11 mouse cellular contexts compared by ENCODE assay signal in genomic region chr19:53567864-53568263, GRCm38 (mm10). TPM values are rescaled to one million over a fixed set of nuclear protein-coding genes. Genes with fewer than 3 reads are reported as not detected.
DNase-seq lines count a peak whose midpoint lies in the region; ATAC-seq lines count a peak whose summit lies in the region.
"Had no signal": no experiment of that assay in that cellular context is flagged by ENCODE, and none has a peak within 500 bp of the region (broad histone marks: within the 10 kb centered on the region; RNA-seq: fewer than 3 reads in every experiment).

No protein-coding gene starts in this region.

- H3K27me3 ChIP-seq in forebrain, embryonic 14.5 days (replicated peaks; ENCODE audit: control insufficient read depth, insufficient read depth, low read length), result no peaks in the 10 kb centered on the region

- H3K4me1 ChIP-seq in forebrain, embryonic 14.5 days (ENCODE audit: control insufficient read depth, insufficient read depth, low read length), result no peaks in the 10 kb centered on the region; the same call in 1 of the 2 replicates

- DNase-seq in testis, postnatal 10 days (ENCODE audit: low spot score), result peak; percentile 29
- DNase-seq in testis, postnatal 14 days (ENCODE audit: low spot score), result no peak
- peak; percentile 63 for DNase-seq in forebrain, embryonic 14.5 days (ENCODE audit: low spot score)
- DNase-seq in left cerebral cortex, adult 11 months (ENCODE audit: low spot score), result no peak
- no peak for DNase-seq in adrenal gland, postnatal 36 days
- DNase-seq: adrenal gland, adult 2 months; heart, postnatal 10 days; kidney, postnatal 4 days; lung, postnatal 10 days had no signal

- peak; percentile 58 for ATAC-seq in forebrain, embryonic 14.5 days
- ATAC-seq in megakaryocyte progenitor cell, adult 5-6 weeks (replicated peaks; ENCODE audit: poor library complexity), result peak; percentile 20; the same call in 1 of the 2 replicates
- no peak for ATAC-seq in frontal cortex, adult (ENCODE audit: low TSS enrichment)

- no peaks in the 10 kb centered on the region for H3K36me3 ChIP-seq in forebrain, embryonic 14.5 days (ENCODE audit: control insufficient read depth, insufficient read depth, low read length)

- H3K4me3 ChIP-seq in forebrain, embryonic 14.5 days (ENCODE audit: low read depth, low read length), result no peak overlapping the region

- WGBS in forebrain, embryonic 14.5 days, result 2% methylated on average over 11 of the region's 11 CpGs

- no peak overlapping the region for H3K27ac ChIP-seq in forebrain, embryonic 14.5 days (ENCODE audit: low read depth, low read length)

- no peak overlapping the region for H3K9ac ChIP-seq in forebrain, embryonic 14.5 days (ENCODE audit: low read length)

- H3K9me3 ChIP-seq in forebrain, embryonic 14.5 days (replicated peaks; ENCODE audit: control insufficient read depth, low read length), result no peaks in the 10 kb centered on the region

- peak overlapping the region; percentile 28 for H3K4me2 ChIP-seq in forebrain, embryonic 14.5 days (ENCODE audit: low read length)

RNA-seq across cellular contexts. Expression of gene Nutf2-ps1, which starts 21.0 kb away (rescaled TPM):
- 276 and 308 TPM in 2 replicates for polyA plus RNA-seq in forebrain, embryonic 14.5 days (2014; fragmentation: Nextera tagmentation; extraction: Ambion mirVana)
- 60.9 and 62.8 TPM in 2 replicates for total RNA-seq in megakaryocyte progenitor cell, adult 5-6 weeks (2015)
- total RNA-seq in megakaryocyte progenitor cell, adult 5-6 weeks (2017), result 141 and 174 TPM in 2 replicates
- total RNA-seq in adrenal gland, postnatal 36 days (2021), result 10 to 100 TPM; 74.1 to 79.8 TPM

RNA-seq across cellular contexts. Expression of gene Smc3, which starts 32.3 kb away (rescaled TPM):
- polyA plus RNA-seq in forebrain, embryonic 14.5 days (2014; fragmentation: Nextera tagmentation; extraction: Ambion mirVana), result 61.8 and 70.9 TPM in 2 replicates
- 131 and 140 TPM in 2 replicates for total RNA-seq in megakaryocyte progenitor cell, adult 5-6 weeks (2015)
- total RNA-seq in megakaryocyte progenitor cell, adult 5-6 weeks (2017), result 109 and 155 TPM in 2 replicates
- 10 to 100 TPM; 32.5 TPM for total RNA-seq in adrenal gland, postnatal 36 days (2021)

RNA-seq across cellular contexts. Expression of gene Dusp5, which starts 39.0 kb away (rescaled TPM):
- polyA plus RNA-seq in forebrain, embryonic 14.5 days (2014; fragmentation: Nextera tagmentation; extraction: Ambion mirVana), result 2.1 and 2.2 TPM in 2 replicates
- total RNA-seq in megakaryocyte progenitor cell, adult 5-6 weeks (2015), result 6.8 and 7.1 TPM in 2 replicates
- 3.4 and 6.0 TPM in 2 replicates for total RNA-seq in megakaryocyte progenitor cell, adult 5-6 weeks (2017)
- total RNA-seq in adrenal gland, postnatal 36 days (2021), result 10 to 100 TPM; 16.1 to 29.8 TPM

Comparison
In these comparisons a context has a peak if more than half of its experiments do, and no peak if none do; other contexts are left out.
1. DNase-seq: peak in testis, postnatal 10 days (single experiment) and forebrain, embryonic 14.5 days (single experiment); none in testis, postnatal 14 days (single experiment), left cerebral cortex, adult 11 months (single experiment) and adrenal gland, postnatal 36 days (0 of 2).